Mouse (Mus musculus) liver, postnatal 0 days (tissue): ENCODE data around the gene Plekho2. TPM values are rescaled to one million over a fixed set of nuclear protein-coding genes. Genes with fewer than 3 reads are reported as not detected.

Source experiments
- ATAC-seq: fragments of 200-750 bp; cut with Nextera tagmentation; 2 replicates; pipeline ENCODE4 v1.8.0; 2017; ENCODE audit warnings: mild to moderate bottlenecking, moderate library complexity
- DNase-seq: peaks from one replicate; pipeline ENCODE4 v3.0.0-alpha.2; 2016
- H3K27ac ChIP-seq: fragments of 300-500 bp; sonication (generic); 2 replicates; pipeline ENCODE4 v1.5.1; 2014; ENCODE audit warnings: antibody characterized with exemption, moderate library complexity, mild to moderate bottlenecking, low read depth
- H3K27me3 ChIP-seq: fragments of 300-500 bp; sonication (generic); 2 replicates; pipeline ENCODE4 v1.6.1; 2014; ENCODE audit warnings: low read length, control low read depth, mixed read lengths; ENCODE audit not compliant: insufficient read depth
- H3K36me3 ChIP-seq: fragments of 300-500 bp; sonication (generic); replicated peaks from 2 replicates; pipeline ENCODE4 v1.6.1; 2014; ENCODE audit warnings: mild to moderate bottlenecking, control low read depth, low read length, moderate library complexity, mixed read lengths; ENCODE audit not compliant: insufficient read depth
- H3K4me1 ChIP-seq: fragments of 300-500 bp; sonication (generic); 2 replicates; pipeline ENCODE4 v1.6.1; 2014; ENCODE audit warnings: antibody characterized with exemption, mild to moderate bottlenecking, control low read depth; ENCODE audit not compliant: insufficient read depth
- H3K4me2 ChIP-seq: fragments of 300-500 bp; sonication (generic); 2 replicates; pipeline ENCODE4 v1.6.1; 2014; ENCODE audit warnings: low read depth, mild to moderate bottlenecking, low read length, moderate library complexity, mixed read lengths
- H3K4me3 ChIP-seq: fragments of 300-500 bp; sonication (generic); 2 replicates; pipeline ENCODE4 v1.5.1; 2014; ENCODE audit warnings: low read depth, low read length
- H3K9ac ChIP-seq: fragments of 300-500 bp; sonication (generic); replicated peaks from 2 replicates; pipeline ENCODE4 v1.6.1; 2014; ENCODE audit warnings: mild to moderate bottlenecking, moderate library complexity
- H3K9me3 ChIP-seq: fragments of 300-500 bp; sonication (generic); 2 replicates; pipeline ENCODE4 v1.6.1; 2016; ENCODE audit warnings: mild to moderate bottlenecking, control low read depth, low read length, mixed read lengths
- CTCF ChIP-seq: sonication (generic); IDR thresholded peaks from 2 replicates; pipeline ENCODE4 v1.5.1; 2016; ENCODE audit warnings: antibody characterized with exemption, low read depth
- EP300 ChIP-seq: IDR thresholded peaks from 2 replicates; pipeline ENCODE4 v1.6.1; 2016; ENCODE audit warnings: antibody characterized with exemption, low read depth, mild to moderate bottlenecking
- WGBS: fragments of 180-500 bp; shearing (Covaris S2); extraction: QIAGEN DNeasy Blood & Tissue Kit; methylation state at CpG from one replicate; pipeline ENCODE4 v1.1.7; 2014; ENCODE audit not compliant: insufficient replicate concordance; 5-methylcytosine and 5-hydroxymethylcytosine counted together
- polyA plus RNA-seq: library from polyadenylated mRNA; unstranded; fragments of >200 nt; fragmentation: Nextera tagmentation; extraction: Ambion mirVana; gene quantifications from 2 replicates; pipeline ENCODE4 v1.2.1, GENCODE M21; 2015

Gene Plekho2
- polyA plus RNA-seq, 1 experiment from 2014 or later: 14.5 TPM

- Histone ChIP-seq H3K9ac (no peak overlapping the region), H3K27me3 (no peaks in the 10 kb centered on the region), H3K9me3 (no peaks in the 10 kb centered on the region), H3K4me2 (no peak overlapping the region), H3K27ac (0 out of 2 replicates have a peak overlapping the region, but pooled peaks have one; percentile 18), H3K36me3 (peaks cover 7% of the 10 kb centered on the region; the same call in 1 of the 2 replicates), H3K4me3 (no peak overlapping the region), H3K4me1 (peaks cover 67% of the 10 kb centered on the region)
- DNase-seq (peak; percentile 11), ATAC-seq (no peak)
- WGBS: 56% methylated on average over 4 of the region's 4 CpGs
- no peak for TF ChIP-seq CTCF
- TF ChIP-seq EP300: no peak
Observed at GRCm38 (mm10) chr9:65547844-65548243, 32.0 kb downstream of the Plekho2 start.

GRCm38 (mm10) chr9:65547111-65547510, 32.7 kb downstream of the Plekho2 start:
- no peak for TF ChIP-seq EP300
- no peak for TF ChIP-seq CTCF
- Histone ChIP-seq H3K27me3 (no peaks in the 10 kb centered on the region), H3K36me3 (0 out of 2 replicates have a peak, but pooled peaks cover 2% of the 10 kb centered on the region), H3K9me3 (no peaks in the 10 kb centered on the region), H3K27ac (peak overlapping the region; percentile 80), H3K4me1 (peaks cover 68% of the 10 kb centered on the region), H3K4me2 (no peak overlapping the region), H3K4me3 (no peak overlapping the region), H3K9ac (no peak overlapping the region)
- DNase-seq (no peak), ATAC-seq (no peak)
- 81% methylated on average over 5 of the region's 5 CpGs for WGBS

GRCm38 (mm10) chr9:65546413-65546695, 33.5 kb downstream of the Plekho2 start:
- H3K9me3 ChIP-seq: no peaks in the 10 kb centered on the region
- H3K27ac ChIP-seq: peak overlapping the region; percentile 80
- peak; percentile 40 for ATAC-seq
- H3K9ac ChIP-seq: no peak overlapping the region
- WGBS: 23% methylated on average over 4 of the region's 4 CpGs
- no peak for DNase-seq
- no peaks in the 10 kb centered on the region for H3K36me3 ChIP-seq
- H3K4me3 ChIP-seq: no peak overlapping the region
- no peaks in the 10 kb centered on the region for H3K27me3 ChIP-seq
- no peak overlapping the region for H3K4me2 ChIP-seq
- no peak for TF ChIP-seq CTCF
- peak; percentile 63 for TF ChIP-seq EP300
- peaks cover 70% of the 10 kb centered on the region for H3K4me1 ChIP-seq

- DNase-seq: peak; percentile 47
- H3K9me3 ChIP-seq: no peaks in the 10 kb centered on the region
- H3K4me3 ChIP-seq: no peak overlapping the region
- no peak overlapping the region for H3K4me2 ChIP-seq
- no peak overlapping the region for H3K9ac ChIP-seq
- peak; percentile 30; the same call in 1 of the 2 replicates for ATAC-seq
- TF ChIP-seq EP300: no peak
- H3K27me3 ChIP-seq: no peaks in the 10 kb centered on the region
- peak overlapping the region; percentile 80 for H3K27ac ChIP-seq
- H3K4me1 ChIP-seq: peaks cover 70% of the 10 kb centered on the region
- 68% methylated on average over 10 of the region's 10 CpGs for WGBS
- H3K36me3 ChIP-seq: no peaks in the 10 kb centered on the region
Observed at GRCm38 (mm10) chr9:65545635-65546412, 34.0 kb downstream of the Plekho2 start.

- H3K9ac ChIP-seq: peak overlapping the region; percentile 48; the same call in 1 of the 2 replicates
- no peaks in the 10 kb centered on the region for H3K9me3 ChIP-seq
- ATAC-seq: peak; percentile 41
- no peaks in the 10 kb centered on the region for H3K36me3 ChIP-seq
- WGBS: 20% methylated on average over 7 of the region's 7 CpGs
- peak; percentile 54 for TF ChIP-seq EP300
- TF ChIP-seq CTCF: no peak
- no peak overlapping the region for H3K4me3 ChIP-seq
- H3K4me2 ChIP-seq: peak overlapping the region; percentile 52
- no peaks in the 10 kb centered on the region for H3K27me3 ChIP-seq
- peak overlapping the region; percentile 96 for H3K27ac ChIP-seq
- DNase-seq: no peak
- H3K4me1 ChIP-seq: peaks cover 63% of the 10 kb centered on the region
Observed at GRCm38 (mm10) chr9:65542111-65542524, 37.7 kb downstream of the Plekho2 start.

- WGBS: 27% methylated on average over 13 of the region's 13 CpGs
- H3K4me1 ChIP-seq: peaks cover 61% of the 10 kb centered on the region
Observed at GRCm38 (mm10) chr9:65541126-65542068, 38.4 kb downstream of the Plekho2 start.

More at GRCm38 (mm10) chr9:65541126-65542068, 38.4 kb downstream of the Plekho2 start:
- no peak for TF ChIP-seq CTCF
- TF ChIP-seq EP300: no peak
- DNase-seq (peak; percentile 82), ATAC-seq (peak; percentile 77)
- peak overlapping the region; percentile 48; the same call in 1 of the 2 replicates for H3K9ac ChIP-seq
- no peaks in the 10 kb centered on the region for H3K27me3 ChIP-seq
- no peak overlapping the region for H3K4me3 ChIP-seq
- H3K36me3 ChIP-seq: no peaks in the 10 kb centered on the region
- H3K4me2 ChIP-seq: peak overlapping the region; percentile 52
- H3K9me3 ChIP-seq: no peaks in the 10 kb centered on the region
- H3K27ac ChIP-seq: peak overlapping the region; percentile 96
